Mouse (Mus musculus) Patski (cell line): ENCODE measurements around the gene Pde6b. TPM values are rescaled to one million over a fixed set of nuclear protein-coding genes. Genes with fewer than 3 reads are reported as not detected.
A peak's percentile ranks its signal among the peaks of the same experiment; 100 is the strongest.

Experiments used
- ATAC-seq: fragments of 100-300 bp; one replicate; pipeline ENCODE4 v1.8.0; 2021
- CTCF ChIA-PET: fragments of 350-600 bp; sonication (Branson Sonifier 250); formaldehyde crosslinking; loops from one replicate; lab custom pipeline; 2022; ENCODE audit warnings: inconsistent platforms; lab: Charles Lee
- POLR2A ChIA-PET: fragments of 350-600 bp; sonication (Branson Sonifier 250); formaldehyde crosslinking; loops from one replicate; lab custom pipeline; 2022; ENCODE audit warnings: antibody characterized with exemption, inconsistent platforms; lab: Charles Lee
- DNase-seq: peaks from one replicate; pipeline ENCODE4 v3.0.0-alpha.2; 2011; ENCODE audit warnings: low read depth, low spot score
- H3K27me3 ChIP-seq: fragments of 371-371 bp; one replicate; pipeline ENCODE4 v1.5.1; 2021
- CTCF ChIP-seq: fragments of 100-300 bp; IDR thresholded peaks from one replicate; pipeline ENCODE4 v1.5.1; 2021
- in situ Hi-C: fragments of 300-500 bp; cut with MboI; formaldehyde crosslinking; loops from 3 replicates; pipeline ENCODE4 v1.11.1; 2018; ENCODE audit warnings: low pct_unique_long_range_greater_than_20kb, mixed read lengths
- polyA plus RNA-seq: library from polyadenylated mRNA; unstranded; gene quantifications from one replicate; pipeline ENCODE4 v1.2.3, GENCODE M21; 2021

Gene Pde6b
- polyA plus RNA-seq, 1 experiment from 2014 or later = 0.28 TPM

GRCm38 (mm10) chr5:108366328-108366983 lies 21.7 kb upstream of the Pde6b start:
- ChIA-PET CTCF (no interaction called here), POLR2A (no interaction called here)
- ATAC-seq (no peak), DNase-seq (no peak)
- peaks cover 7% of the 10 kb centered on the region for H3K27me3 ChIP-seq
- in situ Hi-C loops = no loop called here
- TF ChIP-seq CTCF = no peak

DNA sequence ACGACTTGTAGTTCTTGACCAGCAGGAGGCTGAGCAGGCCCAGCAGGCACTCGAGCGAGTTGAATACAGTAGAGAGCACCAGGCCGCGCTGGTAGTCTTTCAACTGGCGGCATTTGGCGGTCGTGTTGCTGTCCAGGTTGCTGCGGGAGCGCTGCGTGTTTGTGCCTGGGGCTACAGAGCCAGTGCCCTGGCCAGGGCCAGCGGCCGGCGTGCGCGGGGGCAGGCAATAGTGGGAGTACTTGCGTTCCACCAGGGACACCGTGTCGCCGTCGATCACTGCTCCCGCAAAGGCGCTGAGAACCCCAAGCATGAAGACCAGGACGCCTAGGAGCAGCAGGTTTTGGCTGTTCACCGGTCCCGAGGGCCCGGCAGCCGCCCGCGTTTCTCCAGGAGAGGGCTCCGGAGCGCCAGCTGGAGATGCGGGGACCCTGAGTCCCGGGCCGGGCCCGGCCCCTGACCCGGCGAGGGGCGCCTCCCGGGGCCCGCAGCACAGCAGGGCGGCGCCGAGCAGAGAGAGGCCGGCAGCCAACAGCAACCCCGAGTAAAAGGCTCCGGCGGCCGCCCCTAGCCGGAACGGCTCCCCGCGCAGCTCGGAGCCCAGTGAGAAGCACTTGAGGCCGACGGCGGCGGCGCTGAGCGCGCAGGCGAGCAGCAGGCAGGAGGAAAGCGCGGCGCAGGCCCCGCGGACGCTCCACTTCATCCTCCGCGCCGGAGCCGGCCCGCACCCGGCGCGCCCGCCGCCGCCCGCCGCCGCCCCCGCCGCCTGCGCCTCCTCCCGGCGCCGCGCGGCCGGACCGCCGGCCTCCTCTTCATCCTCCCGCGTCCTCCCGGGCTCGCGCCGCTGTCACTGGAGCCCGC lies 21.0 kb upstream of the Pde6b start:
- peaks cover 7% of the 10 kb centered on the region for H3K27me3 ChIP-seq
- DNase-seq = no peak
- in situ Hi-C loops = no loop called here
- POLR2A ChIA-PET = interaction anchor here (1.1 to 1.9 kb wide), 2 partner anchors 11 to 14 kb away, joined by 3 to 6 read pairs; no protein-coding TSS in a partner anchor
- TF ChIP-seq CTCF = peak; percentile 69
- CTCF ChIA-PET = no interaction called here
- peak; percentile 67 for ATAC-seq

DNA sequence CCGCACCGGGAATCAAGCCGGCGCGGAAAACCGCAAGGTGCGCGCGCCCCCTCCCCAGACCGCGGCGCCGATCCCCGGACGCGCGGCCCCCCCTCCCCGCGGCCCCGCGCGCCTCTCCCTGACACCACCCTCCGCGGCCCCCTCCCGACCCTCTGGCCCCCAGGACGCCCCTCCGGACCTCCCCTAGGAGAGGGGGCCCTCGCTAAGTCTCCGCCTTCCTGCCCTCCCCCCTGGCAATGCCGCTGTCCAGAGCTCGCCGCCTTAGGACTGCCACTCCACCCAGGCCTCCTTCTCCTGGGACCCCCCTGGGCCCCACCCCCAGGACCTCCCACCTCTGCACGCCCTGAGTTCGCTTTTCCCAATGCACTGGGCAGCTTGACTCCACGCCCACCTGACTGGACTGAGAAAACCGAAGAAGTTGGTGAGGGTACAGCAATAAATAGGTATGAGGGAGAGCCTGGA lies 20.3 kb upstream of the Pde6b start, which contains the start of gene Gm42517:
Gm42517 (minus strand) TSS at position 52 of the 462 bp plus-strand sequence.
- no peak for DNase-seq
- ChIA-PET POLR2A (interaction anchor here (1.1 to 1.9 kb wide), 2 partner anchors 10 to 14 kb away, joined by 3 to 6 read pairs; no protein-coding TSS in a partner anchor), CTCF (no interaction called here)
- TF ChIP-seq CTCF = no peak
- peaks cover 7% of the 10 kb centered on the region for H3K27me3 ChIP-seq
- ATAC-seq = peak; percentile 1
- in situ Hi-C loops = no loop called here

DNA sequence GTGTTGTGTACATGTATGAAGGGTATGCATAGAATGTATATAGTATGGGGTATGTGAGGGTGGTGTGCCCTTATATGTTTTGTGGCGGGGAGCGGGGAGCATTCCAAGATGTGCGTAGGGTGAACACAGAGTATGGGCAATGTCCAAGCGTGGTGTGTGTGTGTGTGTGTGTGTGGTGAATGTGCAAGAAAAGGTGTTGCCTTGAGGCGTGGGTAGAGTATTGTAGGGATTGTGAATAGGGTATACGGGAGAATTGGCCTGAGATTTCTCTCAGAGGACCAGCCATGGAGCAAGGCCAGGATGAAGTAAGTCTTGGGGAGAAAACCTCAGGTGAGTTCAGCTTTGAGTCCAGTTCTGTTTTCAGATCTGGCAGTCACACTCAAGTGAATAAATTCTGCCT lies 19.7 kb upstream of the Pde6b start:
- DNase-seq (no peak), ATAC-seq (no peak)
- H3K27me3 ChIP-seq = peaks cover 7% of the 10 kb centered on the region
- no peak for TF ChIP-seq CTCF
- in situ Hi-C loops = no loop called here
- ChIA-PET CTCF (no interaction called here), POLR2A (interaction anchor here (1.1 to 1.9 kb wide), 2 partner anchors 9 to 13 kb away, joined by 3 to 6 read pairs; no protein-coding TSS in a partner anchor)

DNA sequence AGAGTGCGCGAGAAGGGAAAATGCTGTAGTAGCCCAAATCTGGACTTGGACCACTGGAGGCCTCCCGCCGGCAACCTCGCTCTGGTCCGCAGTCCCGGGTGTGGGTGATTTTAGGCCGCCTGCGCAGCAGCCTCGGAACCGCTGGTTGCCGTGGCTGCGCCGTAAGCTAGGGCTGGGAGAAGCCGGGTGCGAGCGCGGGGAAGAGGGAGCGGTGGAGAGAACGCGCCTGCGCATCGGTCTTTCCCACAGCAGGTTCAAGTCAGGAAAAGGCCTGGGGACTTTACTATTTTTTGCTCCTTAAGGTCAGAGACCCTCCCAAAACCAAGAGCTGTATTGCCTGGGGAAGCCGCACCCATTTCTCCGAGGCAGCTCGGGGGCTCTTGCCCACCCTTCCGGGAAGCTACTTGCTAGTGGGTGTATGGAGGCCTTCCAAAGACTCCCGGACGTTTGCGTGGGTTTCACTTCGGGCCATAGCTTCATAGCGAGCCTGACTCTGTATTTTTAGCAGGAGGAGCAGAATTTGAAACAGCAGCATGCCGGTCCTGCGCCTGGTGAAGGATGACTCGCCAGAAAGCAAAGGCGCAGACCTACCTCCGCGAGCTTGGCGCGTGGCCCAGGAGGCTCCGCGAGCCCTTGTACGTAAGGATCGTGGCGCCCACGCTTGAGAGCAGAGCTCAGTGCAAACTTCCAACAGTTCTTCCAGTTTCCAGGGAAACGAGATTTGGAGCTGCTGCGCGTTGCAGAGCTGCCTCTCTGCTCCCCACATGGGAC lies 19.2 kb upstream of the Pde6b start:
- ChIA-PET POLR2A (interaction anchor here (1.9 kb wide), 1 partner anchor 13 kb away, joined by 6 read pairs; no protein-coding TSS in a partner anchor), CTCF (interaction anchor here (1.1 to 3.1 kb wide), 3 partner anchors 8 to 12 kb away, joined by 3 to 8 read pairs (median 3); no protein-coding TSS in a partner anchor)
- in situ Hi-C loops = no loop called here
- TF ChIP-seq CTCF = no peak
- ATAC-seq (no peak), DNase-seq (no peak)
- H3K27me3 ChIP-seq = peaks cover 7% of the 10 kb centered on the region

DNA sequence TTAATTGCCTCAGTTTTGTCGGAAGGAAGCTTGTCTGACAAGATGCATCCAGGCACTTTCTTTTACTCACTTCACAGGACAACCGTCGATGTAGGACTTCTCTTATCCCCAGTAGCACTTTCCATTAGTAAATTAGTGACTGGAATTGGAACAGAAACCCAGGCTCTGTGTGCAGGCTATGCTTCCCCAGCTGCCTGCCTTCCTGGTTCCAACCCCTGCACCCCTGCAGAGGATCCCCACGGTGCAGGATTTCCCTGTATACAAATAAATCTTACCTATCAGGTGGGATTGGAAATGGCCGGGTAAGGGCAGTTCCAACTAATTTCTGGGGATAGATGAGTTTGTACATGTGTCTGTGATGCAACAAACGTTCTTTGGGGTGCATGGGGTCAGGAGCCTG lies 18.2 kb upstream of the Pde6b start:
- DNase-seq (no peak), ATAC-seq (no peak)
- ChIA-PET POLR2A (interaction anchor here (0.5 to 1.3 kb wide), 2 partner anchors 12 to 104 kb away, joined by 5 to 6 read pairs; no protein-coding TSS in a partner anchor), CTCF (interaction anchor here (1.1 to 3.1 kb wide), 3 partner anchors 7 to 11 kb away, joined by 3 to 8 read pairs (median 3); no protein-coding TSS in a partner anchor)
- TF ChIP-seq CTCF = no peak
- H3K27me3 ChIP-seq = peaks cover 7% of the 10 kb centered on the region
- in situ Hi-C loops = no loop called here

- DNase-seq = no peak
- H3K27me3 ChIP-seq = peaks cover under 1% of the 10 kb centered on the region
- no peak for TF ChIP-seq CTCF
- ATAC-seq = no peak
- ChIA-PET CTCF (interaction anchor here (1.4 kb wide), 2 partner anchors 10 kb away, joined by 4 read pairs; no protein-coding TSS in a partner anchor), POLR2A (interaction anchor here (0.8 kb wide), 1 partner anchor 11 kb away, joined by 8 read pairs; no protein-coding TSS in a partner anchor)
- in situ Hi-C loops = no loop called here
Measured at GRCm38 (mm10) chr5:108374079-108374478, 14.1 kb upstream of the Pde6b start.

- DNase-seq (no peak), ATAC-seq (no peak)
- ChIA-PET POLR2A (interaction anchor here (1.1 kb wide), 1 partner anchor 206 kb away, joined by 3 read pairs; no protein-coding TSS in a partner anchor), CTCF (interaction anchor here (1.2 to 1.5 kb wide), 3 partner anchors 9 to 39 kb away, joined by 3 to 4 read pairs (median 4); no protein-coding TSS in a partner anchor)
- TF ChIP-seq CTCF = no peak
- in situ Hi-C loops = no loop called here
- H3K27me3 ChIP-seq = no peaks in the 10 kb centered on the region
Measured at GRCm38 (mm10) chr5:108376059-108376458, 12.1 kb upstream of the Pde6b start.

DNA sequence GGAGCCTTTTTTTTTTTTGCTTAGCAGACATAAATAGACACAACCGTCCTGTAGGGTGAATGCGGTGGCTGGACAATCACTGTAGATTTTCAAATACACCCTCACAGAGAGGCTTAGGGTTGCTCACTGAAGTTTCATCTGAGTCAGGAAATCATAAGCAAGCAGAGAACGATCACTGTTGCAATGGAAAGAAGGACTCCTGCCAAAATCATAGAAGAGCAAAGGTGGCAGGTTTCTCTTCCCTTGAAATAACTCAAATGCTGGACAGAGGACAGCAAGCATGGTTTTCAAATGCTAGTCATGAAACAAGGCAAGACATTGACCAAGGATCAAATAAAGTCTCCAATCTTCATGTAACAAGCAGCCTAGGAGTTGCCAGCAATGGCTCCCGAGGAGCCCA lies 9.8 kb upstream of the Pde6b start:
- DNase-seq (no peak), ATAC-seq (no peak)
- TF ChIP-seq CTCF = no peak
- H3K27me3 ChIP-seq = no peaks in the 10 kb centered on the region
- ChIA-PET CTCF (no interaction called here), POLR2A (interaction anchor here (1.2 kb wide), 1 partner anchor 20 kb away, joined by 3 read pairs; no protein-coding TSS in a partner anchor)
- in situ Hi-C loops = no loop called here
